Mouse (Mus musculus) spleen, adult 2 months (tissue): ENCODE measurements at regions not wholly inside any gene's neighbourhood (a gene's known extent, or its start where the extent isn't known, plus 50 kb on each side); places are given as distances from the start of the nearest gene placed in this dataset.

Experiments
- CTCF ChIP-seq: fragments of 200-500 bp; IDR thresholded peaks from 2 replicates; pipeline ENCODE4 v1.5.1; 2011; ENCODE audit warnings: mild to moderate bottlenecking, inconsistent platforms; ENCODE audit not compliant: insufficient read depth, insufficient read length, insufficient replicate concordance; ENCODE audit errors: extremely low read depth
- POLR2A ChIP-seq: fragments of 200-500 bp; IDR thresholded peaks from 2 replicates; pipeline ENCODE4 v1.6.1; 2011; ENCODE audit warnings: low read depth, low read length, inconsistent platforms

GRCm38 (mm10) chr16:44612676-44613075 lies 54.0 kb upstream of the Boc start:
- TF ChIP-seq CTCF = no peak
- TF ChIP-seq POLR2A = no peak
